Mouse (Mus musculus) lung, embryonic 16.5 days (tissue): ENCODE measurements at regions not wholly inside any gene's neighbourhood (a gene's known extent, or its start where the extent isn't known, plus 50 kb on each side); places are given as distances from the start of the nearest gene placed in this dataset.

Source experiments
- ATAC-seq: fragments of 200-750 bp; cut with Nextera tagmentation; 2 replicates; pipeline ENCODE4 v1.8.0; 2017; ENCODE audit warnings: low read depth, mild to moderate bottlenecking, moderate library complexity
- H3K27ac ChIP-seq: fragments of 300-500 bp; sonication (generic); 2 replicates; pipeline ENCODE4 v1.5.1; 2014; ENCODE audit warnings: mild to moderate bottlenecking, control low read depth, low read length
- H3K27me3 ChIP-seq: fragments of 300-500 bp; sonication (generic); 2 replicates; pipeline ENCODE4 v1.6.1; 2014; ENCODE audit warnings: low read depth, low read length, mixed read lengths; ENCODE audit not compliant: control insufficient read depth, insufficient read depth
- H3K36me3 ChIP-seq: fragments of 300-500 bp; sonication (generic); 2 replicates; pipeline ENCODE4 v1.6.1; 2014; ENCODE audit warnings: low read length; ENCODE audit not compliant: control insufficient read depth, insufficient read depth
- H3K4me1 ChIP-seq: fragments of 300-500 bp; sonication (generic); replicated peaks from 2 replicates; pipeline ENCODE4 v1.6.1; 2014; ENCODE audit warnings: low read length, mixed read lengths; ENCODE audit not compliant: control insufficient read depth, insufficient read depth
- H3K4me2 ChIP-seq: fragments of 300-500 bp; sonication (generic); 2 replicates; pipeline ENCODE4 v1.6.1; 2014; ENCODE audit warnings: low read depth, low read length, control low read depth
- H3K4me3 ChIP-seq: fragments of 300-500 bp; sonication (generic); 2 replicates; pipeline ENCODE4 v1.5.1; 2014; ENCODE audit warnings: mild to moderate bottlenecking, low read length, control low read depth
- H3K9ac ChIP-seq: fragments of 300-500 bp; sonication (generic); 2 replicates; pipeline ENCODE4 v1.6.1; 2014; ENCODE audit warnings: low read length, control low read depth
- H3K9me3 ChIP-seq: fragments of 300-500 bp; sonication (generic); 2 replicates; pipeline ENCODE4 v1.6.1; 2016; ENCODE audit warnings: low read length; ENCODE audit not compliant: control insufficient read depth
- WGBS: fragments of 180-500 bp; shearing (Covaris S2); extraction: QIAGEN DNeasy Blood & Tissue Kit; methylation state at CpG from one replicate; pipeline ENCODE4 v1.1.7; 2014; 5-methylcytosine and 5-hydroxymethylcytosine counted together

GRCm38 (mm10) chr14:58189948-58190347 lies 119.6 kb downstream of the Fgf9 start:
- WGBS: 70% methylated on average over 15 of the region's 15 CpGs
- ATAC-seq: no peak

GRCm38 (mm10) chr14:58182869-58183268 lies 112.5 kb downstream of the Fgf9 start:
- 59% methylated on average over 5 of the region's 5 CpGs for WGBS
- Histone ChIP-seq H3K9ac (no peak overlapping the region), H3K9me3 (no peaks in the 10 kb centered on the region), H3K27me3 (no peaks in the 10 kb centered on the region), H3K4me2 (no peak overlapping the region), H3K36me3 (no peaks in the 10 kb centered on the region), H3K4me1 (no peaks in the 10 kb centered on the region), H3K4me3 (no peak overlapping the region), H3K27ac (no peak overlapping the region)
- no peak for ATAC-seq

More at GRCm38 (mm10) chr14:58189948-58190347, 119.6 kb downstream of the Fgf9 start:
- Histone ChIP-seq H3K4me1 (no peaks in the 10 kb centered on the region), H3K27ac (no peak overlapping the region), H3K4me2 (no peak overlapping the region), H3K36me3 (no peaks in the 10 kb centered on the region), H3K4me3 (no peak overlapping the region), H3K9me3 (no peaks in the 10 kb centered on the region), H3K27me3 (no peaks in the 10 kb centered on the region), H3K9ac (no peak overlapping the region)

GRCm38 (mm10) chr14:58180724-58181123 lies 110.4 kb downstream of the Fgf9 start:
- Histone ChIP-seq H3K4me1 (no peaks in the 10 kb centered on the region), H3K4me2 (no peak overlapping the region), H3K36me3 (no peaks in the 10 kb centered on the region), H3K9ac (no peak overlapping the region), H3K9me3 (no peaks in the 10 kb centered on the region), H3K27ac (no peak overlapping the region), H3K4me3 (no peak overlapping the region), H3K27me3 (no peaks in the 10 kb centered on the region)
- ATAC-seq: no peak

GRCm38 (mm10) chr14:58175651-58176363 lies 105.5 kb downstream of the Fgf9 start:
- Histone ChIP-seq H3K36me3 (no peaks in the 10 kb centered on the region), H3K9ac (0 out of 2 replicates have a peak overlapping the region, but pooled peaks have one; percentile 27), H3K9me3 (no peaks in the 10 kb centered on the region), H3K27me3 (no peaks in the 10 kb centered on the region), H3K4me3 (no peak overlapping the region), H3K4me1 (no peaks in the 10 kb centered on the region; the same call in 1 of the 2 replicates), H3K27ac (peak overlapping the region; percentile 94), H3K4me2 (no peak overlapping the region)
- WGBS: 52% methylated on average over 5 of the region's 5 CpGs
- peak; percentile 88 for ATAC-seq

GRCm38 (mm10) chr14:58174512-58174911 lies 104.2 kb downstream of the Fgf9 start:
- Histone ChIP-seq H3K4me2 (no peak overlapping the region), H3K36me3 (no peaks in the 10 kb centered on the region), H3K9me3 (no peaks in the 10 kb centered on the region), H3K27ac (peak overlapping the region; percentile 94), H3K4me3 (no peak overlapping the region), H3K4me1 (no peaks in the 10 kb centered on the region; the same call in 1 of the 2 replicates), H3K27me3 (no peaks in the 10 kb centered on the region), H3K9ac (no peak overlapping the region)
- WGBS: 48% methylated on average over 6 of the region's 6 CpGs
- no peak for ATAC-seq

GRCm38 (mm10) chr14:58168920-58169319 lies 98.6 kb downstream of the Fgf9 start:
- Histone ChIP-seq H3K9ac (no peak overlapping the region), H3K36me3 (no peaks in the 10 kb centered on the region), H3K9me3 (no peaks in the 10 kb centered on the region), H3K27ac (no peak overlapping the region), H3K4me3 (no peak overlapping the region), H3K27me3 (no peaks in the 10 kb centered on the region), H3K4me1 (no peaks in the 10 kb centered on the region), H3K4me2 (no peak overlapping the region)
- no peak for ATAC-seq
- WGBS: 44% methylated on average over 5 of the region's 5 CpGs
